ENCODE assay signal across 20 mouse cellular contexts in genomic region chr9:116905646-116906045, GRCm38 (mm10).
DNase-seq lines count a peak whose midpoint lies in the region; ATAC-seq lines count a peak whose summit lies in the region.
"Had no signal": no experiment of that assay in that cellular context is flagged by ENCODE, and none has a peak within 500 bp of the region (broad histone marks: within the 10 kb centered on the region; RNA-seq: fewer than 3 reads in every experiment).

No protein-coding gene starts in this region.

- H3K27ac ChIP-seq in heart, embryonic 10.5 days, result no peak overlapping the region
- H3K27ac ChIP-seq in midbrain, embryonic 12.5 days (replicated peaks), result no peak overlapping the region
- no peak overlapping the region for H3K27ac ChIP-seq in midbrain, embryonic 15.5 days
- H3K27ac ChIP-seq: embryonic facial prominence, embryonic 12.5 days; intestine, embryonic 15.5 days; kidney, embryonic 15.5 days; liver, embryonic 14.5 days; neural tube, embryonic 15.5 days had no signal

- WGBS in heart, embryonic 10.5 days, result 57% methylated on average over 2 of the region's 2 CpGs
- 55% methylated on average over 2 of the region's 2 CpGs for WGBS in midbrain, embryonic 12.5 days
- 32% methylated on average over 2 of the region's 2 CpGs for WGBS in midbrain, embryonic 15.5 days

- no peak overlapping the region for H3K9ac ChIP-seq in midbrain, embryonic 12.5 days (replicated peaks)
- no peak overlapping the region for H3K9ac ChIP-seq in midbrain, embryonic 15.5 days
- H3K9ac ChIP-seq: embryonic facial prominence, embryonic 12.5 days; intestine, embryonic 15.5 days; kidney, embryonic 15.5 days; liver, embryonic 14.5 days; neural tube, embryonic 15.5 days had no signal

- ATAC-seq in midbrain, embryonic 12.5 days (ENCODE audit: low FRiP score, low read depth), result peak; percentile 56; the same call in 1 of the 2 replicates
- no peak for ATAC-seq in midbrain, embryonic 15.5 days (replicated peaks)
- ATAC-seq: intestine, embryonic 15.5 days; lung, postnatal 0 days had no signal

- no peaks in the 10 kb centered on the region for H3K36me3 ChIP-seq in heart, embryonic 10.5 days
- H3K36me3 ChIP-seq in midbrain, embryonic 12.5 days, result no peaks in the 10 kb centered on the region
- H3K36me3 ChIP-seq in midbrain, embryonic 15.5 days (replicated peaks), result no peaks in the 10 kb centered on the region
- H3K36me3 ChIP-seq: embryonic facial prominence, embryonic 12.5 days; intestine, embryonic 15.5 days; kidney, embryonic 15.5 days; neural tube, embryonic 15.5 days had no signal

- peak; percentile 23 for DNase-seq in adrenal gland, adult 2 months
- no peak for DNase-seq in adrenal gland, postnatal 4 days (ENCODE audit: low spot score in 2 of 2)
- peak; percentile 75 for DNase-seq in heart, embryonic 10.5 days (ENCODE audit: low spot score)
- no peak for DNase-seq in heart, adult 11 months
- DNase-seq in retina, embryonic 14.5 days (ENCODE audit: low spot score), result peak; percentile 62
- no peak for DNase-seq in right cerebral cortex, adult 18-20 months
- DNase-seq: cerebellum, adult 2 months; gastrocnemius, postnatal 36 days; heart, postnatal 14 days; layer of hippocampus, postnatal 36 days had no signal

- H3K27me3 ChIP-seq in heart, embryonic 10.5 days (ENCODE audit: insufficient read depth, poor library complexity, severe bottlenecking), result no peaks in the 10 kb centered on the region
- no peaks in the 10 kb centered on the region for H3K27me3 ChIP-seq in midbrain, embryonic 12.5 days
- no peaks in the 10 kb centered on the region for H3K27me3 ChIP-seq in midbrain, embryonic 15.5 days (replicated peaks)
- H3K27me3 ChIP-seq: embryonic facial prominence, embryonic 12.5 days; intestine, embryonic 15.5 days; kidney, embryonic 15.5 days; neural tube, embryonic 15.5 days had no signal

- no peaks in the 10 kb centered on the region for H3K9me3 ChIP-seq in heart, embryonic 10.5 days
- no peaks in the 10 kb centered on the region for H3K9me3 ChIP-seq in midbrain, embryonic 12.5 days
- no peaks in the 10 kb centered on the region for H3K9me3 ChIP-seq in midbrain, embryonic 15.5 days
- H3K9me3 ChIP-seq: embryonic facial prominence, embryonic 12.5 days; intestine, embryonic 15.5 days; kidney, embryonic 15.5 days; neural tube, embryonic 15.5 days had no signal

- no peaks in the 10 kb centered on the region for H3K4me1 ChIP-seq in heart, embryonic 10.5 days
- no peaks in the 10 kb centered on the region for H3K4me1 ChIP-seq in midbrain, embryonic 12.5 days
- H3K4me1 ChIP-seq in midbrain, embryonic 15.5 days, result no peaks in the 10 kb centered on the region
- H3K4me1 ChIP-seq: intestine, embryonic 15.5 days; neural tube, embryonic 15.5 days had no signal

- H3K4me3 ChIP-seq in heart, embryonic 10.5 days, result no peak overlapping the region
- no peak overlapping the region for H3K4me3 ChIP-seq in midbrain, embryonic 12.5 days
- no peak overlapping the region for H3K4me3 ChIP-seq in midbrain, embryonic 15.5 days
- H3K4me3 ChIP-seq: embryonic facial prominence, embryonic 12.5 days; intestine, embryonic 15.5 days; kidney, embryonic 15.5 days; myocyte; neural tube, embryonic 15.5 days had no signal

- H3K4me2 ChIP-seq in midbrain, embryonic 12.5 days (replicated peaks), result no peak overlapping the region
- no peak overlapping the region for H3K4me2 ChIP-seq in midbrain, embryonic 15.5 days
- H3K4me2 ChIP-seq: embryonic facial prominence, embryonic 12.5 days; heart, embryonic 11.5 days; intestine, embryonic 15.5 days; kidney, embryonic 15.5 days; neural tube, embryonic 15.5 days had no signal

Comparison
In these comparisons a context has a peak if more than half of its experiments do, and no peak if none do; other contexts are left out.
1. DNase-seq: peak in adrenal gland, adult 2 months (single experiment), heart, embryonic 10.5 days (single experiment) and retina, embryonic 14.5 days (single experiment); none in adrenal gland, postnatal 4 days (0 of 2), heart, adult 11 months (single experiment) and right cerebral cortex, adult 18-20 months (single experiment).